Mouse (Mus musculus) skeletal muscle tissue, adult 2 months (tissue): ENCODE results near the gene Cdk11b.
"Not testable (repeated sequence)": the region's sequence is repeated elsewhere in the genome, so short reads cannot be mapped to it uniquely, and the experiment has no call there.

Source experiments
- DNase-seq: peaks from one replicate; pipeline ENCODE4 v3.0.0-alpha.2; 2012; ENCODE audit warnings: low read depth, low spot score

The Cdk11b gene

DNA sequence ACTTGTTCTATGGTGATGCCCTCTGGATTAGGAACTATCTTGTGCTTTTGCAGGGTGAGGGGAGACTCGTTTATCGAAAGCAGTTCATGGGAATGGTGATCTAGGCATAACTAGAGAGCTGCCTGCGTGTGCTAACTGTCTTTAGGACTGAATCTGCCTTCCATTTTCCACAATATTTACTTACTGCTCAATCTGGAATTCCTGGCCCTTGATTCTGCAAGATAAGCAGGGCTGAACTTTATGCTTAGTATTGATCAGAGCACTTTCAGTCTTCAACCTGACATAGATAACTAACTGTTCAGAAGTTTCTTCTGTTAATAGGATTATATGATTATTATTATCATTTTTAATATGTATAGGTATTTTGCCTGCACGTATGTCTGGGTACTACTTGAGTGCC lies 19.5 kb upstream of the Cdk11b start:
- no peak for DNase-seq

DNA sequence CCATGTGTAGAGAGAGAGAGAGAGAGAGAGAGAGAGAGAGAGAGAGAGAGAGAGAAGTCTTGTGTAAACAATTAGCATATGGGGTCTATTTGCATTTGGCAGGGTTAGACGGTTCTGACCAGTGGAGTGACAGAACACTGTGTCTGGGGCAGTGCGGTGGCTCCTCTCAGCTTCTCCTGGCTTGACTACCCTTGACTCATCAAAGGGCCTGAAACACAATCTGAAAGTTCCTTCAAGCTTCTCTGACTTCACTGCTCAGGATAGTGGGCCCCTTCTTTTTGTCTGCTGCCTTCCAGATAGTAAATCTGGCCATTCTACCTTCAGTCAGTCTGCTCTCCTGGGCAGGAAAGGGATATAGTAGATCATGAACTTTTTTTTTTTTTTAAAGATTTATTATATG lies 17.8 kb upstream of the Cdk11b start:
- DNase-seq: no peak

DNA sequence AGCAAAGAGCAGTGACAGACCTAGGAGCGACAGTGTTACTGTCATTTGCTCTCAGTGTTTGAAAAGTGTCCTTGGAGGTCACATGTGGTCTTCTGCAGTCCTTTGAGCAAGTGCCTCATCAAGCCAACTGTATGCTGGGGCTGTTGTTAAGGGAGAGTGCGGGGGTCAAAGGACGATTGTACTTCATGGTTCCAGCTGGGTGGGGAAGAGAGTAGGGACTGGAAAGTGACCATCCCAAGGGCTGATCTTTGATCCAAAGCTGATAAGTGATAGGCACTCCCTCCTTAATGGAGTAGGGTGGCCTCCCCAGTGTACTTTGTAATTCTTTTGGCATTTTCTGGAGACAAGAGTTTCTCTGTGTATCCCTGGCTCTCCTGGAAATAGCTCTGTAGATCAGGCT lies 12.8 kb upstream of the Cdk11b start:
- DNase-seq: no peak

DNA sequence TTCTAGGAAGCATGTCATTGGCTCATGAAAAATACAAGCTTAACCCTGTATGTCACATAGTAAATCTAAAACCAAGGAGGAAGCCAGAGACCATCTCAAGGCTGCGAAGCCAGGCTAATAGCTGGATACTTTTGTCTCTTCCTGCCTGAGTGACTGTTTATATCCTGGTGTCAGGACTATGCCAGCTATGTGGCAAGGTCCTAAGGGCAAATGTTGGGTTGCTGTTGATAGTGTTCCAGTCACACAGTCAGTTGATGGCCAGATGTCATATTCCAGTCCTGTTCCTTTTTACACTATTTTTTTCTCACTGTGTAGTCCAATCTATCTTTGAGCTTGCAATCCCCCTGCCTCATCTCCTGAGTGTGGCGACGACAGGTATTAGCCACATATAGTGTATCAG lies 11.4 kb upstream of the Cdk11b start:
- no peak for DNase-seq

DNA sequence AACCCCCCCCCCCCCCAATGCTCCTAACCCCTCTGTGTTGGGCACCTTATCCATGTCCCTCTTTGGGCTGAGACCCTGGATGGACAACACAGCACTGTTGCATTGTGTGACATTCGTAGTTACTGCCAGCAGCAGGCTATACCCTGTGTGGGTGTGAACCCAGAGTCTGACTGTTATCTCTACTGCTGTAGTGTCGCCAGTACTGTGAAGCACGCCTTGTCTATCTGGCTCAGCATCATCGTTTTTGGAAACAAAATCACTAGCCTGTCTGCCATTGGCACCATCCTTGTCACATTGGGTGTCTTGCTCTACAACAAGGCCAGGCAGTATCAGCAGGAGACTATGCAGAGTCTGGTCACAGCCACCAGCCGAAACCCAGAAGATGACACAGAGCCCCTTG lies 6.3 kb upstream of the Cdk11b start:
- DNase-seq: no peak

DNA sequence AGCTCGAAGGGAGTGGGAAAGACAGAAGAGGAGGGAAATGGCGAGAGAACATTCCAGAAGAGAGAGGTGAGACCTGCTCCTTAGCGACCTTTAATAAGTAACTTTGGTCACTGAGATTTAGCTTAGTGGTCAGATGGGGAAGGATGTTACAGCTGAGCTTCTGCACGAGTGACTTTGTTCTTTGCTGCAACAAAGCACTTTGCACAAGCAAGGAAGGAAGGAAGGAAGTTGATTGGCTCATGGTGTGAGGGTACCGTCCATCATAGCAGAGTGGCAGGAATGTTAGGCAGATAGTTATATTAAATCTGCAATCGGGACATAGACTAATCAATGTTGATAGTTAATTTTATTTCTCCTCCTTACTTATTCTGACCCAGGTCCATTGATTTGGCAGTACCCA lies 5.6 kb downstream of the Cdk11b start:
- no peak for DNase-seq

DNA sequence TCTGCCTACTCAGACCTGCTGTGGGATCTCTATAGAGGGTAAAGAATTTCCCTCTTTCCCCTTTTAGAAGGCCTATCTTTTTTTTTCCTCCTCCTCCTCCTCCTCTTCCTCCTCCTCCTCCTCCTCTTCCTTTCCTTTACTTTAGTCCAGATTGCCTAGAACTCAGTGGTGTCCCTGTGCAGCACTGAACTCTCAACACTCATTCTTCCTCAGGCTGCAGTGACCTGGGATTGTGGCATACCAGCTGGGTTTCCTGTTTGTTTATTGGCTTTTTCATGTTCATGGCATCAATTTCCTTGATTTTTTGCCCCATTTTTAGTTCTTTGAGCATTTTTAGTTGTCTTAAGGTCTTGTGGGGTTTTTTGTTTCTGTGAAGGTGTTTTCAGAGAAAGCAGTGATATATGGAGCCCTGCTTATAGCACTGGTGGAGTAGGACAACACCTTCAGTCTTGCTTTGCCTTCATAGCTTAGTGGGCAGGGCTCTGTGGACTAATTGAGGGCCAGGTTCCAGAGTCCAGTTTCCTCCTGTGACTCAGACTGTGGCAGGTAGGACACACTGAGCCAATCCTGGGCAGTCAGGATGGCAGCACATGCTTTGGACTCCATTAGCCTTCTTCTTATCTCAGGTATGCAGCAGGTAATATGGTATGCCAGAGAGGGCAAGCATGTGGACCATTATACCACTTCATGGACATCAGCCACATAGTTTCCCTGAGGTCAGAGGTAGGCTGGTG lies 11.3 kb downstream of the Cdk11b start:
- no peak for DNase-seq

DNA sequence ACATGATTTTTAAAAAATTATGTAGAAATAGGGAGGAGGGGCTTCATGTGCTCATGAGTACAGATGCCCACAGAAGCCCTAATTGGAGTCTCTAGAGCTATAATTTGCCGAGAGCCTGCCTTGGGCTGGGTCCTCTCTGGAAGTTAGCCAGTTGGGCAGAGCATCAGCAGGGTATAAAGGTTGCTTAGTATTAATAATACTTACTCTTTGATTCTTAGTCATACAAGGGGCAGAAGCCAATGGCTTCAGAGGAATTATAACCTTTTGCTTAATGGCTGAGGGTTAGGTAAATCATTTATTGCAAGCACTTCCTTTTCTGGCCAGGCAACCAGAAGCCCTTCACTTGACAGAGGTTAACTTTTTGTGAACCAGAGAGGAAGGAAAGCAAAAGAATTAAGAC lies 18.9 kb downstream of the Cdk11b start:
- DNase-seq: no peak

DNA sequence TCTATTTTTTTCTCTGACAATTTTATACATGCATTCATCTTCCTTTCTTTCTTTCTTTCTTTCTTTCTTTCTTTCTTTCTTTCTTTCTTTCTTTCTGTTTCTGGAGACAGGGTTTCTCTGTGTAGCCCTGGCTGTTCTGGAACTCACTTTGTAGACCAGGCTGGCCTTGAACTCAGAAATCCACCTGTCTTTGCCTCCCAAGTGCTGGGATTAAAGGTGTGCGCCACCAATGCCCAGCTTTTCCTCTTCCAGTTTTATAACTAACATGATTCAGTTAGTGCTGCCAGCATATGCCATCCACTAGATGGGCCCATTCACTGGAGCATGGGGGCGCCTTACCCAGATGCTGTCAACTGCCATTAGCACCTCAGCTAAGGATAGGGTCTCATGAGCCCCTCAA lies 20.7 kb downstream of the Cdk11b start, which contains the start of gene Gm10563:
Gm10563 (minus strand) TSS at position 101 of the 400 bp plus-strand sequence.
- DNase-seq: not testable (repeated sequence)

DNA sequence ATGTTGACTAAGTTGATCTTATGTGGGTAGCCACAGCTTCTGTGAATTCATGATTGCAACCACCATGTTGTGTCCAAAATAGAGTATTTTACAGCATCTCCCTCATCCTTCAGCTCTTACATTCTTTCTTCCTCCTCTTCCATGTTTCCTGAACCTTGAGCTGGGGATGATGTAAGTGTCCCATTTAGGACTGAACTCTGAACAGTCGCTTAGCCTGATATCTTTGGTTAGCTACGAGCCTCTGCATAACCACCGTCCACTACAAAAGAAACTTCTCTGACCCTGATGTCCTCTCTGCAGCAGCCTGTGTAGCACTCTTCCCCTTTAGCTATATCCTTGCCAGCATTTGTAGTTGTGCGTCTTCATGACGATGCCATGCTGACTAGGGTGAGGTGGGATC lies 21.1 kb downstream of the Cdk11b start:
- DNase-seq: no peak

DNA sequence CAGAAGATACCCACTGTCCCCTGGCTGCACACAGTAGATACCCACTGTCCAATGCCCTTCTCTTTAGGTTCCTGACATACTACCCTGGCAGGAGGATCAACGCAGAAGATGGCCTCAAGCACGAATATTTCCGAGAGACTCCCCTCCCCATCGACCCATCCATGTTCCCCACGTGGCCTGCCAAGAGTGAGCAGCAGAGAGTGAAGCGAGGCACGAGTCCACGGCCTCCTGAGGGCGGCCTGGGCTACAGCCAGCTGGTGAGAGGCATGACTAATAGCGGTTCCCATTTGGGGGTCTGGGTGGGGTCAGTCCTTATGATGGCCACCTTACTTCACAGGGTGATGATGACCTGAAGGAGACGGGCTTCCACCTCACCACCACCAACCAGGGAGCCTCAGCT lies 24.7 kb downstream of the Cdk11b start:
- DNase-seq: no peak

DNA sequence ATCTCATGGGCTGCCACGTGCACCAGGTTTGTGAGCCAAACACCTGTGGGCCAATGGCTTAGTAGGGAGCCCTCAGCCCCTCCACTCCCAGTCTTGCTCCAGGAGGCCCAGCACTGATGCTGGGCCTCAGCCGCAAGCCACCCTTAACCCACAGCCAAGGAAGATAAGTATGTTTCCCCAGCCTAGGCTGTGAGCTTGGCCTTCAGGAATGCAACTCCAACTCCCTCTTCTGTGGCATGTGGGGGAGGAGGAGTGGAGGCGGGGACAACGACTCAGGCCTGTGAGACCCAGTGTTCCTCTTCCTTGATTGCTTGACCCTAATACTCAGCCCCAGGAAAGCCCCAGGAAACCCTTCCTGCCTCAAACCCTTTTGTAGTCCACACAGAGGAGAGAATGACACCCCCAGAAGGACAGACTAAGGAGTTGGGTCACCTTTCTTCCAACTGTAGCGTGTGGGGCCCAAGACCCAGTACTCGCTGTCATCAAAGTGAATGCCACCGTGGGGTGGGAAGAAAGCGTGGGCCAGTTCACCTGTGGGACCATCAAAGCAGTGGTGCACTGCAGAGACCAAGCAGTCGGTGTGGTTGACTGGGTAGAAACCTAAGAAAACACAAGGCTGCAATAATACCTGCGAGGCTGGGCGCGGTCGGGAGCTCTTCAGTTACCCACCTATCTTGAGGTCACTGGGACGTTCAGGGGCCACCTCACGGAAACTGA lies 27.1 kb downstream of the Cdk11b start:
- no peak for DNase-seq

DNA sequence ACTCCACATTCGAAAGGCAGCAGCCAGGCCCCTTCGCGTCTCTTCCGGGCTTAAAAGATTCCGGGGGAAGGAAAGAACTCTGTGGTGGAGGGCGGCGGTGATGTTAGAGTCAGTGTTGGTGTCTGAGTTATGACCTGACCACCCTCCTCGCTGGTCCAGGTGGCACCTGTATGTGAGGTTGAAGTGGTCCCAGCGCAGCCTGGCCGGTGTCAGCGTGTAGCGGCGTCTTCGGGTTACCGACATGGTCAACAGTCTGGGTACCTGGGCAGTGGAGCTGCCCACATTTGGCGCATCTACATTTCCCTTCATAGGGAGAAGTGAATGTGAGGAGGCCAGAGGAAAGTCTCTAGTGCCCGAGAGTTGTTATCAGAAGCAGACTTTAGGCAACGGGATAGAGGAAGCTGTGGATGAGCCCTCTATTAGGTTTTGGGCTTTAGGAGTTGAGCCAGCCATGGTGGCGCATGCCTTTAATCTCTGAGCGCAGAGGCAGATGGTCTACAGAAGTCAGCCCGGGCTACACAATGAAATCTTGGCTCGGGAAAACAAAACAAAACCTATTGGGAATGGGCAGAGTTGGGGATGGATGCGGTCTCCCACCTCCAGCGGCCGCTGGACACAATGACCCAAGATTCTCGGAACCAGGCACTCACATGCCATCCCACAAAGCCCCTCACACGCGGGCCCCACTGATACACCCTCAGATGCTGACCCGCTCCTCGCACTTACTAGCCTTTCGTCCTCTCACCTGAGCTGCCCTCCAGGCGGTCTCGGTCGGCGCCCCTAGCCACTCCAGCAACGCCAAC lies 27.8 kb downstream of the Cdk11b start:
- no peak for DNase-seq

DNA sequence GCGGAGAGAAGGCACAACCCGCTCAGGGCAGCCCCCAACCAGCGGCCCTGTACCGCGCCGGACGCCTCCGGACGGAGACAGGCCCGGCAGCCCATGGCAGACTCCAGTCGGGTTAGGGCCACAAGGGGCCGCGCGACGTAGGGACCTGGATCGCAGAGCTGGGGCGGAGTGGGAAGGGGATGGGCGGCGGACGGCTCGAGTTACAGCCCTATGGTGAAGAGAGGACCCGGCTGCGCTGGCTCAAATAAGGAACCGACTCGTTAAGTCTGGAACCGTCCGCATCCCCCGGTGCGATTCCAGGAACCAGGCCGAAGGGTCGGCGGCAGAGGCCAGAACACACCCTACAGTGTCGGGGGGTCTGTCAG lies 28.4 kb downstream of the Cdk11b start, which contains the start of gene Mmp23:
Mmp23 (minus strand) TSS at position 299 of the 365 bp plus-strand sequence.
- no peak for DNase-seq

DNA sequence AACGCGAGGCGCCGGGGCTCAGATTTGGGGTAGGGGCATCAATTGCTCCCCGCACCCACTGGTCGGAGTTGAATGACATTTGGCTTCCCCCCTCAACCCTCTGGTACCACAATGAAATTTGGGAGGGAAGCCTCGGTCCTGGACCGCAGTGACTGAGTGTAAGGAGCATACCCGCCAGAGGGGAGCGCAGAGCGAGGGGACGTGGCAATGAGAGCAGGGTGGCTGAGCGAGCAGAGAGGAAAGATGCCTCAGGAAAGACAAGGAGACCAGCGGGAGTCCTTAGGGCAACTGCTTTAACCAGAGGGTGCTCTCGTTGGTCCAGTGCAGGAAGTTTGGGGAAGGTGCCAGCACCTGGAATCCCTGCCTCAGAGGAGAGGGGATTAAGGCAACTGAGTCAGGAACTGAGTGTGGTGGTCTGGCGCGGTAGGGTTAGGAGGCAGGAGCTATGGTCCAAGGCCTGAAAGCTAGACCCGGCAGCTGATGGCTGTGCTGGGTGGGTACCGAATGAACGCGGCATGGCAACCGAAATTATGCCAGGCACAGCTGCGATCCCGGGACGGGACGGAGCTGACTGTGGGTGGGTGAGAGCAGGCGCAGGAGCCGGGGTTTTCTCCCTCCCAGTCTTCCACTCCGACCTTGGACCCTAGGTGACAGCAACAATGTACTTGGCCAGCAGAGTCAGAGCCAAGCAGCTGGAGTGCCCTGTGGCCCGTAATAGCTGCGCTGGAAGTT lies 29.0 kb downstream of the Cdk11b start:
- no peak for DNase-seq

DNA sequence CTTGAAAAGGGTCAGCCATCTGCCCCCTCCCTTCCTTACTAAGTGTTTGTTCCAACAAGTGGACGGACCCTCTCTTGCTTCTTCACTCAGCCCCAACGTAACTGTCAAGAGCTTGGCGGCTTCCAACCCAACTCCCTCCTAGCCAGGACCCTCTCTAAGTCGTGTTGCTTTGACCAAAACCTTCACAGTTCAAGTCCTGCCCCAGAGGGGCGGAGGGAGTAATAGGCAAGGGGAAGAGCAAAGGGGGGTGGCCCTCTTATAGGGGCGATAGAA lies 29.5 kb downstream of the Cdk11b start:
- no peak for DNase-seq

DNA sequence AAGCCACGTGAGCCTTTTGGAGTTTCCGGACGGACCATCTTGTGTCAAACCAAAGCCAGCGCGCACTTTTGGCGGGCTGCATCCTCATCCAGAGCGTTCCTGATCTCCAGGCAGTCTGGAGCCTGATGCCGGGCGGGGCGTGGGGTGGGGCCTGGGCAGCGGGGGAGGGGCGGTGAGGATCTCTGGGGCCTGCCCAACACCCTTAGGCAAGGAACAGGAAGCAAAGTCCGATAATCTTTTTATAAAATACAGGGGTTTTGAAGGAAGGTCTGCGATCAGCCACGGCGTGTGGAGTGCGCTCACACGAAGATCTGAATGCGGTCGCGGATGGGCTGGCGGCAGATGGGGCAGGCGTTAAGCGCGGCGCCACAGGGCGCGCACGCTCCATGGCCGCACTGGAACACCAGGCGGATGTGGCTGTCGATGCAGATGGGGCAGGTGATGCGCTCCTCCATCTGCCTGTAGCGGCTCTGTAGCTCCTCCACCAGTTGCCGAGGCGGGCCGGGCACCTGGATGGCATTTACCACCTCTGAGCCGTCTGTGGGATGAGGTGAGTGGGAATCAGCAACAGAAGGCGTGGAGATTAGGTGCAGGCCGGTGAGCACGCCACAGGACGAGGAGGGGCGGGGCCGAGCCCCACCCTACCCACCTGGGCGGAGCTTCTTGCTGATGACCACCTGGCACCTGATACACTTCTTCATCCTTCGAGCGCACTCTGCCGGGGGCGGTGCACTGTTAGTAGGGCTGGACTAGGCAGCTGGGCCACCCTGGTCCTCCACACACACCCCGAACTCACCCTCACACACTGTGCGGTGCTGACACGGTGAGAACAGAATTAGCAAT lies 30.0 kb downstream of the Cdk11b start:
- DNase-seq: no peak

DNA sequence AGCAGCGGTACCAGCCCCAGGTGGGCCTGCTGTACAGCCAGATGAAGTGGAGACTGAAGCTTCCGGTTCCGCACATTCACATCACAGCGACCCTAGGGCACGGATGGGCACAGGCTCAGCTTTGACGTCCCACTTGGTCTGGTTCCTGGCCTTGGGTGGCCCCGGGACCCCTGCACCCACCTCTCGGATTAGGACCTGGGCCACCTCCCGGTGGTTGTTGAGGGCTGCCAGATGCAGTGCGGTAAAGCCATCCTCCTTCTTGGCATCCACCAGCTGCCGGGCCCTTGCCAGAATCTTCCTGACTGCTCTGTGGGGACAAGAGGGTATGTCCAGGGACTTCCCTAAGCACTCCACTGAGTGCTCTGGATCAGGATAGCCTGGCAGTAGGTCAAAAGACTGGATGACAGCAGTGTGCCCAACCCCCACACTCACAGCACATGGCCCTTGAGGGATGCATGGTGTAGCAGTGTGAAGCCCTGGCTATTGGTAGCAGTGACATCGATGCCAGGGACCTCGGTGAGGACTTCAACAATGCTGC lies 31.6 kb downstream of the Cdk11b start:
- no peak for DNase-seq

DNA sequence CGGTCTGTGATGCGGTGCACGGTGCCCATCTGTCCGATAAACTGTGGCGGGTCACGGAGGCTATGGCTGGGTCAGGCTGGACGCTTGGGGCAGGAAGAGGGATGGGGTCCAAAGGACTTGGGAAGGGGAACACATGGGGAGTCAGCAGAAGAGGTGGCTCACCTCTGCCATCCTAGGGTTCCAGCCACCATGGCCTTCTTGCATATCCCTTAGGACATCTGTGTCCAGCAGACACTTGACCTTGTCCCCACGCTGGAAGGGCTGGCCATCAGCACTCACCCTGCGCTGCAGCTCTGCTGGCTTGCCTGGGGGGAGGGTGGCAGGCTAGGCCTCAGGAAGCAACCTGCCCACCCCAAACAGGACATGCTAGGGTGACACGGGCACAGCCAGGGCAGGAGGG lies 34.3 kb downstream of the Cdk11b start:
- no peak for DNase-seq

DNA sequence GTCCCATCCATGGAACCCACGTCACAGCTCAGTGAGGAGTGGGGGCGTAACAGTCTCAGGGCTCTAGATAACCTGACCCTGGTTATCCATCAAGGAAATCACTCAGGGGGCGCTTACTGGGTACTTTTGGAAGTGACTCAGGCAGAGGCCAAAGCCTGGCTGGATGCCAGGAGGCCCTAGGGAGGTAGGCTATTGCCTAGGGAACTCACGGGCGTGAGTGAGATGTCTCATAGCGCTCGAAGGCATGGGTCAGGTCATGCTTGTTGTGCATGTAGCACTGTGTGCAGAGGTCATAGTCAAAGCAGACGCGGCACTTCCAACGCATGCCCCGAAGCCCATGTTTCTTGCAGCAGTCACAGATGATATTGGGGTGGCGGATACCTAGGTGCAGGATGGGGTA lies 36.0 kb downstream of the Cdk11b start:
- DNase-seq: no peak

DNA sequence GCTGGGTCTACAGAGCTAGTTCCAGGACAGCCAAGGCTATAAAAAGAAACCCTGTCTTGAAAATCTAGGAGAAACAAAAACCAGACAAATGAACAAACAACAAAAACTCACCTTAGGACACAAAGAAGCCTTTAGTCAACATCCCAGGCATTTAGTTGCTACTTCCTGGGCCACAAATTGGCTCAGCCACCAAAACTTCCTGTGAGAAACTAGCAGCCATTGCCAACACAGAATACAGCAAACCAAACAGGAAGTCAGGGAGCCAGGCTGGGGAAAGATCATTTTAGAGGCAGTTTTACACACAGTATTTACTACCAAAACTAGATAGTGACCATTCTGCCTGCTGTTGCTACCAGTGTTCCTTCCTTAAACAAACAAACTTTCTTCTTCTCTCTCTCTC lies 42.2 kb downstream of the Cdk11b start:
- DNase-seq: no peak
